Mouse (Mus musculus) natural killer cell, adult 2 months (primary cell): Measurements from ENCODE around the gene Fam199x.

ENCODE experiments used
- DNase-seq, 2 experiments: peaks; one replicate each; pipeline ENCODE4 v3.0.0; 2022; ENCODE audit warnings: low spot score in 2 of 2

Fam199x gene

DNA sequence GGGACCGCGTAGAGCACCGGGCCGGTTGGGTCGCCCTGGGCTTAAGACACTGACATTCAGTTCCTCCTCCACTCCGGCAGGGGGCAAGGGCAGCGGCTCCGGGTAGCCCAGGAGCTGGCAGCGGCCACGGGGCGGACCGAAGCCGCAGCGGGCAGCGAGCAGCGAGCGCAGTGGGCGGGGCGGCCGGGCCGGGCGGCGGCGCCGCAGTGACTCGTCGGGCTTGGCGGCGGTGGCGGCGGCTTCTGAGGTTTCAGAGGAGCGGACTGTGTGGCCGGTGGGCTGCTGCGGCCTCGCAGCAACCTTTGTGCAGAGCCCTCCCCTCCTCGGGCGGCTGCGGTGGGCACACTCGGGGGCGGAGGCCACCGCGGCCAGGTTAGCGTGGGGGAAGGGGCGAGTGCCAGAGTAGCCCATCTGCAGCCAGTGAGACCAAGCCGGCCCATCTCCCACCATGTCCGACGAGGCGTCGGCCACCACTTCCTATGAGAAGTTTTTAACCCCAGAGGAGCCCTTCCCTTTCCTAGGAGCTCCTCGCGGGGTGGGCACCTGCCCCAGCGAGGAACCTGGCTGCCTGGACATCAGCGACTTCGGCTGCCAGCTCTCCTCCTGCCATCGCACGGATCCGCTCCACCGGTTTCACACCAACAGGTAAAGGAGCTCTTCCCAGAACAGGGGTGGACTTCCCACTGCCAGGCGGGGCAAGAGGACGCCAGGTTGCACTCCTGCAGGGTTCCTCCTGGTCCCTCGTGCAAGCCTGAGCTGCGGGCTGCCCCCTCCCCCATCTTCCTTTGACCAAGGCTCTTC lies at the start of gene Fam199x:
Gene Fam199x (plus strand): TSS at position 170 of the 801 bp plus-strand sequence.
- peak; percentile 66 to 79 for DNase-seq

DNA sequence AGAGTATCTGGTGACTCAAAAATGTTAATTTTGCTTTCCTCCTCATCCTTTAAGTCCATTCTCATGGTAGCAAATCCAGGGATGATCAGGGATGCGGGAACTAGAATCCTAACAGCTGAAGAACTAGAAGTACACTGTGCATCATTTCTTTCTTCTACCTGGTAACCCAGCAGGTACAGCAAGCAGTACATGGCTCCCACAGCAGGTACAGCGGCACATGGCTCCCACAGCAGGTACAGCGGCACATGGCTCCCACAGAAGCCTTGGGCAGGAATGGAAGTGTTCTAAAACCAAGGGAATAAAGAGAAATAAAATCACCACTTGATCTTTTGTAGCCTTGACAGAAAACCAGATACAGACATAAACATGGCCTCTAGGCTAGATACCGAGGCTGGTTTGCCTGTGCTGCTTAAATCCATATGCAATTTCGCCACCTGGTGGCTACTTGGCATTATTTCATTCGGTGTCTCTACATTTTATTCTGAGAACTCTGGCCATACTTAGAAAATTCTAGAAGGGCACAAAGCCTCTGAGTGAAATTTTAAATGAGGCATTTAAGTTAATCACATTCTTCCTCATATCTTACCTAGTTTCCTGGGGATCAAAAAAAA lies 34.2 kb upstream of the Fam199x start:
- peak; percentile 39 to 57 for DNase-seq

- no peak for DNase-seq
These were observed 31.7 kb upstream of the Fam199x start for GRCm38 (mm10) chrX:137017668-137018067.

DNA sequence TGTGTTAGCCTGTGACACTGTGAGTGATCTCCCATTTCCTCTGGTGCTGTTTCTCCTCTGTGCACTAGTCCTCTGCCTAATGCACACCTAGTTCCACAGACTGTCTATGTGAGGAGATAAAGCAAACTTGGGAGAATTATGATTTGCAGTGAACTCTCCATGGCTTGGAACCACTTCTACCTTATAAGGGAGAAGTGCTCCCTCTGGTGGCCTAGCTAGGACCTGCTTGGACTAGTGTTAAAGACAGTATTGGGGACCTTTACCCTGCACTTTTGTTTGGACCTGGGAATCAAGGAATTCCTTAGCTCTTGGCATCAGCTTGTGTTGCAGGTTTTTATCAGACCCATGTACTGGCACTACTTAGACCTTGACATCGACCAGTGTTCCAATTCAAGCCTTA lies 30.1 kb upstream of the Fam199x start:
- DNase-seq, result peak; percentile 31 to 57

DNA sequence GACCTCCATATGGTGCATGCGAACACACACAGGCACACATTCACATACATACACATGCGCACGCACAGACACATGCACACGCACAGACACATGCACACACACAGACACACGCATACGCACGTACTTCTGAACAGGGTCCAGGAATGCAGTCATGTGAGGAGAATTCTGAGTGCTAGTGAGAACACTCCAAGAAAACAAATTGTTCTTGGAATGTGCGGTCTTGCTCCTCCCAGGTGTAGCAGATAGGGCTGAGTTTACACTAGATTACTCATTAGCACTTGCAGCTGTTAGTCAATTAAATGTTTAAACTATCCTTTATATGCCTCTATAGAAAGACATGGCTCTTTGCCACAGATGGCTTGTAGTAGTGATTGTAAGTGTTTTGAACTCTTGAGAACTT lies 18.5 kb upstream of the Fam199x start:
- DNase-seq, result no peak

GRCm38 (mm10) chrX:137031726-137032125 lies 17.7 kb upstream of the Fam199x start:
- no peak for DNase-seq

DNA sequence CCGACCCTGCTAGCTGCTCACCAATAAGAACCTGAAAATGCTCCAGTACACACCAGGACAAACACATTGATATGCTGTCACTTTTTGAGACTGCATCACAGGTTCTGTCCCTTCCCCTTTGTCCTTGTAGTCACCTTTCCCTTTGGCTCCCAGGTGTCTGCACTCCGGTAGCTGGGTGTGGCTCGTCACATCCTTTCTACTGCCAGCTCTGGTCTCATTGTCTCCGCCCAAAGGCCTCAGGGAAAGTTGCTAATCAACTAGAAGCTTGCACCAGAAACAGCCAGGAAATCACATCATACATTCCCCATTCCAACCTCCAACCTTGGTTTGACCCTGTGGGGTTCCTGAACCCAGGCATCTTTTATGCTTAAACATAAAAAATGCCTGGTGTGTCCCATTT lies 15.1 kb upstream of the Fam199x start:
- no peak for DNase-seq

DNA sequence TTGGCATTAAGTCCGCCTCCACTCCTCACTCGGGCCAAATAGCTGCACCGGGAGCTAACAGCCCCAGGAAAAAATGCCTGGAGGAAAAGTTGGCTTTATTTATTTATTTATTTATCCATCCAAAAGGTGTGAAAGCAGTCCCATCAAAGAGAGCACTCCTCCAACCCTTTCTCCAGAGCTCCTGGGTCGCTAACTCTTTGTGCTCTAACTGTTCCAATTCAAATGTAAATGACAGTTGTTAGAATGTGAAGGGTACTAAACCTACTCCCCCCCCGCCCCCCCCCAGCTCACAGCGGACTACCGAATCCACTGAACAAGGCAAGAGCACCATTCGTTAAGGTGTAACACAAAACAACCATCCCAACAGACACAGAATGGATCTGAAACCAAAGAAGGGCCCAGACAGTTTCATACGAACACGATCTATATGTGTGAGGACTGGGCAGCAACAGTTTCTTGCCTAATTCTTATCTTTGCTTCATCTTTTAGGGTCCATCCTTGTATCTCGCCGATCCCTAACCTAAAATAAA lies 11.9 kb upstream of the Fam199x start:
- no peak for DNase-seq

GRCm38 (mm10) chrX:137038000-137038483 lies 11.4 kb upstream of the Fam199x start, which contains the start of gene Slc25a53:
Slc25a53 (minus strand) TSS chrX:137038302.
- DNase-seq, result peak; percentile 51 to 79

- no peak for DNase-seq
These were observed 10.9 kb upstream of the Fam199x start for GRCm38 (mm10) chrX:137038502-137038901.

GRCm38 (mm10) chrX:137049060-137049424 lies 352 bp upstream of the Fam199x start:
- no peak for DNase-seq

DNA sequence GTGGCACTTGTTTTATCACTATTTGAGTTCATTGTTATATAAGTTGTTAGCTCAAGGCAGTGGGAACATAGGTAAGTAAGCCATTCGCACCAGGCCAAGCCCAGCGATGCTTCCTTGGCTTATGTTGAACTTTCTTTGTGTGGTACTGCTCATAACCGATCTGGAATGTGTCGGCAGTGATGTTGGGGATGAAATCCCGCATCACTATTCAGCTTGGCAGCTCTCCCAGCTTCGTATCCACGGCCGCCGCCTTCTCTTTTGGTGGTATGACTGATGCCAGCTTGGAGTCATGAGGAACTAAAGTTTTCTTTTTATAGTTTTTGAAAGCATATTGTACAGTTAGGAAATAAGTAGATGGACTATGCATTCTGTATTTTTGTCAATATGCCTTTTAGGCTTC lies 13.8 kb downstream of the Fam199x start:
- no peak for DNase-seq

GRCm38 (mm10) chrX:137104531-137104930 lies 55.1 kb downstream of the Fam199x start:
- DNase-seq, result no peak

- no peak for DNase-seq
These were observed 57.1 kb downstream of the Fam199x start for GRCm38 (mm10) chrX:137106498-137106897.

DNA sequence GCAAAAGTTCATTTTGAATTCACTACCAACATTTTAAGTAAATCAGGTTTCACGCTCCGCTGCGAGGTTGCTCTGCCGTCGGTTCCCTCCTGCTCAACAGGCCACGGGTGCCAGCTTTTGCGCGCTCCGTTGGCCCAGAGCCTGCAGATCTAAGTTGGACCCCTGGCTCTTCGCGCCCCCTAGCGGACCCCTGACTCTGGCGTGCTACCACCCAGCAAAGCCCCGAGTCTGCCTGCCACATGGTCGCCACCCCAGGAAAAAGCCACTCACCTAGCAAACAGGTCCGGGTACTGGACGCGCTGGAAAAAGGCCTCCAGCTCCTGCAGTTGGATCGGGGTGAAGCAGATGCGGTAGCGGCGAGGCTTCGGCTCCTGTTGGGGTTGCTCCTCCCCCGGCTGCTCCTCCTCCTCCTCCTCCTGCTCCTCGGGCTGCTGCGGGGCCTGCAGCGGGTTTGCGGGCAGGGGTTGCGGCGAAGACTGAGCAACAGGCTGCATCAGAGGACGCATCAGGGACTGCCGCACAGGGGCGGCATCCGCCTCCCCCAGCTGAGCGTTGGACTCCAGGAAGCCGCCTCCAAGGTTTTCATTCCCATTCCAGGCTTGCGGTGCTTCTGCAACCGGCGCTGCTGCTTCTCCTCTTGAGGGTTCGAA lies 68.8 kb downstream of the Fam199x start:
- peak in 1 of 2 experiments; percentile 28 for DNase-seq

- no peak for DNase-seq
These were observed 70.5 kb downstream of the Fam199x start for GRCm38 (mm10) chrX:137119675-137120423.

DNA sequence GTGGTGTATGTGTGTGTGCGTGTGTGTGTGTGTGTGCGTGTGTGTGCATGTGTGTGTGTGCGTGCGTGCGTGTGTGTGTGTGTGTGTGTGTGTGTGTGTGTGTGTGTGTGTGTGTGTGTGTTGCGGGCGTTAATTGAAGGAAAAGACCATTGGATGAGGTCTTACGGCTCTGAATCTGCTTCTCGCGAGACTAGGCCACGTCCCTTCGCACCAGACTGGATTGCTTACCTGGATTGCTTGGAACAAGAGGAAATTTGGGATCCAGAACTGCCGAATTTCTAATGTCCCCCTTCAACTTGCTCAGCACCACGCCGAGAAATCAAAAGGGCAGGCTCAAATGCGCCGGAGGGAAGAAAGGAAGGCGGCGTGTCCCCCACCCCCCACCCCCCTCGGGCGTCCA lies 72.3 kb downstream of the Fam199x start, which contains the start of gene Esx1:
Gene Esx1 (minus strand): TSS at position 366 of the 400 bp plus-strand sequence.
- DNase-seq, result no peak

DNA sequence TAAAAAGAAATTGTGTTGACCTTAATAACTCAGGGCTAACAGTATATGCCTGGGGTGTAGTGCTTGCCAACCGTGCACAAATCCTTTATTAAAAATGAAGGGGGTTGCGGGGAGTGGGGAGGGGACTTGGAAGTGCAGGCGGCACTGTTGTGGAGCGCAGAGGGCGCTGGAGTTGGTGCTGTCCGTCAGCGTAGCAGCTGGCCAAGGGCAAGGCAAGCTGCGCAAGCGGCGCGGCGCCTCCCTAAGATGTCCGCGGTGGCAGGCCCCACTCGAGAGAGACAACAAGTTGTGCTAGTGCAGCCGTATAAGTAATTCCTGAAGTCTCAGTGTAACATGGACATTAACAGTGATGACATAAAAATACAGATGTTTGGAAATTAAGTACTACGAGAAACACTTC lies 78.1 kb downstream of the Fam199x start:
- no peak for DNase-seq
